Mouse (Mus musculus): ENCODE measurements around the gene Rasal2. TPM values are rescaled to one million over a fixed set of nuclear protein-coding genes. Genes with fewer than 3 reads are reported as not detected.

Rasal2 gene
- polyA plus RNA-seq, 1 experiment, result not detected

GRCm38 (mm10) chr1:157128219-157128618 lies 284.2 kb downstream of the Rasal2 start:
- Histone ChIP-seq H3K9me3 (ENCODE audit: control insufficient read depth, low read length) (no peaks in the 10 kb centered on the region), H3K36me3 (ENCODE audit: control insufficient read depth) (no peaks in the 10 kb centered on the region), H3K4me3 (replicated peaks) (no peak overlapping the region), H3K27me3 (ENCODE audit: control insufficient read depth) (no peaks in the 10 kb centered on the region), H3K4me1 (ENCODE audit: control insufficient read depth) (no peaks in the 10 kb centered on the region)
- TF ChIP-seq TAL1 (IDR thresholded peaks at IDR 0.05; ENCODE audit: low read length), result no peak
- TF ChIP-seq GATA1 (IDR thresholded peaks at IDR 0.05; ENCODE audit: low read length), result no peak

- TF ChIP-seq TAL1 (IDR thresholded peaks at IDR 0.05; ENCODE audit: low read length) (no peak), GATA1 (IDR thresholded peaks at IDR 0.05; ENCODE audit: low read length) (no peak)
- no peaks in the 10 kb centered on the region for H3K4me1 ChIP-seq (ENCODE audit: control insufficient read depth)
Measured at GRCm38 (mm10) chr1:157123836-157124235, 288.6 kb downstream of the Rasal2 start.

DNA sequence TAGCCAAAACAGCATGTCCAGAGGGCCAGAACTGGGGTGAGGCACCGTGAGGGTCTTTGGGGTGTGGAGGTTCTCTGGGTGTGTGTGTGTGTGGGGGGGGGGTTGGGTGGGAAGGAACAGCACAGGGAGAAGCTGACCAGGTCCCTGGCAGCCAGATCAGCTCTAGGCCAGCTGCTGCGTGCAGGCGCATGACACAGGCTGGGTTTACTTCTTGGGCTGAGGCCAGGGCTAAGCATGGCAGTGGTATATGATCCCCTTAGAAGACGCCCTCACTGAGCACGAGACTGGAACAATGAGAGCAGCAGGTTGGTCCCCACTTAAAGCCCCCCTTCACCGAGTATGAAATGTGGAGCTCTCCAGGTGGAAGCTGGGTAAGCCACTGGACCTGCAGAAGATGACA lies 293.2 kb downstream of the Rasal2 start:
- no peak overlapping the region for H3K4me3 ChIP-seq (replicated peaks)
- no peaks in the 10 kb centered on the region for H3K36me3 ChIP-seq (ENCODE audit: control insufficient read depth)
- H3K4me1 ChIP-seq (ENCODE audit: control insufficient read depth), result no peaks in the 10 kb centered on the region
- no peaks in the 10 kb centered on the region for H3K9me3 ChIP-seq (ENCODE audit: control insufficient read depth, low read length)
- H3K27me3 ChIP-seq (ENCODE audit: control insufficient read depth), result no peaks in the 10 kb centered on the region
- TF ChIP-seq TAL1 (IDR thresholded peaks at IDR 0.05; ENCODE audit: low read length) (no peak), GATA1 (IDR thresholded peaks at IDR 0.05; ENCODE audit: low read length) (no peak)

More at GRCm38 (mm10) chr1:157123836-157124235, 288.6 kb downstream of the Rasal2 start:
- H3K9me3 ChIP-seq (ENCODE audit: control insufficient read depth, low read length), result no peaks in the 10 kb centered on the region
- H3K4me3 ChIP-seq (replicated peaks), result no peak overlapping the region
- no peaks in the 10 kb centered on the region for H3K27me3 ChIP-seq (ENCODE audit: control insufficient read depth)
- no peaks in the 10 kb centered on the region for H3K36me3 ChIP-seq (ENCODE audit: control insufficient read depth)

GRCm38 (mm10) chr1:157117440-157117839 lies 295.0 kb downstream of the Rasal2 start:
- TF ChIP-seq GATA1 (IDR thresholded peaks at IDR 0.05; ENCODE audit: low read length) (no peak), TAL1 (IDR thresholded peaks at IDR 0.05; ENCODE audit: low read length) (no peak)
- H3K4me3 ChIP-seq (replicated peaks), result no peak overlapping the region
- H3K9me3 ChIP-seq (ENCODE audit: control insufficient read depth, low read length), result no peaks in the 10 kb centered on the region
- no peaks in the 10 kb centered on the region for H3K4me1 ChIP-seq (ENCODE audit: control insufficient read depth)
- H3K27me3 ChIP-seq (ENCODE audit: control insufficient read depth), result no peaks in the 10 kb centered on the region
- H3K36me3 ChIP-seq (ENCODE audit: control insufficient read depth), result no peaks in the 10 kb centered on the region

GRCm38 (mm10) chr1:157114492-157114891 lies 297.9 kb downstream of the Rasal2 start:
- no peak for TF ChIP-seq GATA1 (IDR thresholded peaks at IDR 0.05; ENCODE audit: low read length)
- TF ChIP-seq TAL1 (IDR thresholded peaks at IDR 0.05; ENCODE audit: low read length), result no peak
- Histone ChIP-seq H3K36me3 (ENCODE audit: control insufficient read depth) (no peaks in the 10 kb centered on the region), H3K27me3 (ENCODE audit: control insufficient read depth) (no peaks in the 10 kb centered on the region), H3K4me1 (ENCODE audit: control insufficient read depth) (no peaks in the 10 kb centered on the region), H3K4me3 (replicated peaks) (no peak overlapping the region), H3K9me3 (ENCODE audit: control insufficient read depth, low read length) (no peaks in the 10 kb centered on the region)

DNA sequence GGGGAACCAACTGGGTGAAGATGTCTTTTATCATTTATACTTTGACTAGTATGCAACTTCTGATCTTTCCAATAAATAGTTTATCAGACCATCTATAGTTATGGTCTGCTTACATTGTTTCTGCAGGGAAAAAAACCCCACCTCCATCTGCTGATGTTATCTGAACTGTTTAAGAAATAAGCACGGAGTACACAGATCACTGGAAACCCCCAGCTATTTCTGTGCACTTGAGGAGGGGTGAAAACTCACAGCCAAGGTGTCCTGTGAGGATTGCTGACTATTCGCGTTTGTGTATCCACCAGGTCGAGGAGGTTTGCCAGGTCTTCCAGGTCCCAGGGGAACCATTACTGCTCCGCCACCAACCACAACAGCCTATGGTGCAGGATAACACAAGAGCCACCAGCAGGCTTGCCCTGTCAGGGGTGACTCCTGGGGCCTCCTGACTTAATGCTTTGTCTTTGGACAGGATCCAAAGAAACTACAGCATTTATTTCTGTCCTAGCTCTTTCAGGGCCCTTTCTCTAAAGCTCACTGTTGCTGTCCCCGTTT lies 302.0 kb downstream of the Rasal2 start:
- Histone ChIP-seq H3K4me1 (ENCODE audit: control insufficient read depth) (no peaks in the 10 kb centered on the region), H3K4me3 (replicated peaks) (no peak overlapping the region), H3K27me3 (ENCODE audit: control insufficient read depth) (no peaks in the 10 kb centered on the region), H3K9me3 (ENCODE audit: control insufficient read depth, low read length) (no peaks in the 10 kb centered on the region), H3K36me3 (ENCODE audit: control insufficient read depth) (no peaks in the 10 kb centered on the region)
- TF ChIP-seq TAL1 (IDR thresholded peaks at IDR 0.05; ENCODE audit: low read length) (no peak), GATA1 (IDR thresholded peaks at IDR 0.05; ENCODE audit: low read length) (no peak)

GRCm38 (mm10) chr1:157108580-157108979 lies 303.8 kb downstream of the Rasal2 start, which contains the start of gene Tex35:
Gene Tex35 (minus strand): TSS chr1:157108680.
- H3K4me1 ChIP-seq (ENCODE audit: control insufficient read depth), result no peaks in the 10 kb centered on the region
- H3K36me3 ChIP-seq (ENCODE audit: control insufficient read depth), result no peaks in the 10 kb centered on the region
- no peaks in the 10 kb centered on the region for H3K27me3 ChIP-seq (ENCODE audit: control insufficient read depth)
- H3K9me3 ChIP-seq (ENCODE audit: control insufficient read depth, low read length), result no peaks in the 10 kb centered on the region
- no peak for TF ChIP-seq TAL1 (IDR thresholded peaks at IDR 0.05; ENCODE audit: low read length)
- no peak for TF ChIP-seq GATA1 (IDR thresholded peaks at IDR 0.05; ENCODE audit: low read length)
- no peak within 1 kb of the TSS for H3K4me3 ChIP-seq (replicated peaks)

- H3K9me3 ChIP-seq (ENCODE audit: control insufficient read depth, low read length), result no peaks in the 10 kb centered on the region
- H3K4me1 ChIP-seq (ENCODE audit: control insufficient read depth), result peaks cover 4% of the 10 kb centered on the region
- no peak overlapping the region for H3K4me3 ChIP-seq (replicated peaks)
- peaks cover 2% of the 10 kb centered on the region; the same call in 1 of the 2 replicates for H3K27me3 ChIP-seq (ENCODE audit: control insufficient read depth)
- H3K36me3 ChIP-seq (ENCODE audit: control insufficient read depth), result no peaks in the 10 kb centered on the region
- TF ChIP-seq GATA1 (IDR thresholded peaks at IDR 0.05; ENCODE audit: low read length), result no peak
Measured at GRCm38 (mm10) chr1:157101122-157101865, 311.1 kb downstream of the Rasal2 start.

- TF ChIP-seq GATA1 (IDR thresholded peaks at IDR 0.05; ENCODE audit: low read length), result no peak
- TF ChIP-seq TAL1 (IDR thresholded peaks at IDR 0.05; ENCODE audit: low read length), result no peak
- H3K36me3 ChIP-seq (ENCODE audit: control insufficient read depth), result no peaks in the 10 kb centered on the region
- H3K9me3 ChIP-seq (ENCODE audit: control insufficient read depth, low read length), result no peaks in the 10 kb centered on the region
- H3K4me3 ChIP-seq (replicated peaks), result no peak overlapping the region
- no peaks in the 10 kb centered on the region for H3K4me1 ChIP-seq (ENCODE audit: control insufficient read depth)
- H3K27me3 ChIP-seq (ENCODE audit: control insufficient read depth), result no peaks in the 10 kb centered on the region
Measured at GRCm38 (mm10) chr1:157095534-157095933, 316.9 kb downstream of the Rasal2 start.

Measured in erythroblast, embryonic 14.5 days (primary cell).